Mouse (Mus musculus): ENCODE data around the gene Tmem229b.

DNA sequence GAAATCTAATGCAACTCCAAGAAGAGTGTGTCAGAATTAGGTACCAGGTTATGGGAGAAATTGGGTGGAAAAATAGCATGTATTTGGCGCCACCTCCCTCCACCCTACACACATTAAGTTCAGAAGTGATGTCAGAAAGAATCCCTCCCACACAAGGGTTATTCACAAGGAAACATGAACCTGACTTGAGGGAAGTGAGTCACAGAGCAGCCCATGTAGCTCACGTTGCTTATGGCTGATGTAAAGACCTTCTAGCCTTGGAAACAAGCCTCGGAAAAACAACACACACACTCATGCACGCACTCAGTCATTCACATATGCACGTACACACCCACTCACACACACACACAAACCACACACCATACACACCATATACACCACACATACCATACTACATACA lies 67.3 kb downstream of the Tmem229b start:
- TF ChIP-seq EP300 (optimal IDR thresholded peaks at IDR 0.05): no peak
- no peak for TF ChIP-seq CTCF (IDR thresholded peaks at IDR 0.05; ENCODE audit: low read depth)

Data from stomach, postnatal 0 days (tissue).